In the genomic region with DNA sequence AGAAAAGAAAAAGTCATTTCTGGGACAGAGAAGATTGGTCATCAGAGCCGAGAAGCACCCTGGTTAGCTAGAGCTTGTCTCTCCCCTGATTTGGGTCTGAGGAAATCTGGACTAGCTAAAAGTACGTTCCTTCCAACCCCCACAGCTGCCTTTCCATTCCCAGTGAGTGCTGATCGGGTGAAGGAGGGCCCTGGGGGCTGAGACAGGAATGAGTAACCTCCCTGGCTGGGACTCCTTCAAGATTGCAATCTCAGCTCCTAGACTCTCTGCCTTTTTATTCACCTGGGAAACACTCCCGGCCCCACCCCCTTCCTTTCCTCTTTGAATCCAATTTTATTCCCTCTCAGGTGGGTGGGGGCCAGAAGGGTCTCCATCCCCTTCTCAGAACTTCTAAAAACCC, we compare ENCODE assay signal across 10 mouse cellular contexts.
DNase-seq lines count a peak whose midpoint lies in the region; ATAC-seq lines count a peak whose summit lies in the region.
"Had no signal": no experiment of that assay in that cellular context is flagged by ENCODE, and none has a peak within 500 bp of the region (broad histone marks: within the 10 kb centered on the region; RNA-seq: fewer than 3 reads in every experiment).

No protein-coding gene starts in this region.

- H3K4me2 ChIP-seq in heart, embryonic 15.5 days, result peak overlapping the region; percentile 58
- H3K4me2 ChIP-seq in midbrain, embryonic 13.5 days (replicated peaks), result no peak overlapping the region
- peak overlapping the region; percentile 60 for H3K4me2 ChIP-seq in intestine, embryonic 15.5 days (replicated peaks)
- H3K4me2 ChIP-seq in stomach, embryonic 16.5 days (ENCODE audit: low read depth, low read length), result peak overlapping the region; percentile 70

- H3K27ac ChIP-seq in heart, embryonic 15.5 days, result 0 out of 2 replicates have a peak overlapping the region, but pooled peaks have one; percentile 85
- H3K27ac ChIP-seq in midbrain, embryonic 10.5 days (replicated peaks), result peak overlapping the region; percentile 13; the same call in 1 of the 2 replicates
- no peak overlapping the region for H3K27ac ChIP-seq in midbrain, embryonic 13.5 days
- no peak overlapping the region for H3K27ac ChIP-seq in intestine, embryonic 15.5 days
- H3K27ac ChIP-seq in stomach, embryonic 16.5 days (ENCODE audit: low read length), result peak overlapping the region; percentile 73; the same call in 1 of the 2 replicates

- H3K27me3 ChIP-seq in heart, embryonic 15.5 days, result no peaks in the 10 kb centered on the region
- H3K27me3 ChIP-seq in midbrain, embryonic 10.5 days (ENCODE audit: low read depth, poor library complexity, severe bottlenecking), result peaks cover 47% of the 10 kb centered on the region
- peaks cover 23% of the 10 kb centered on the region for H3K27me3 ChIP-seq in midbrain, embryonic 13.5 days
- no peaks in the 10 kb centered on the region for H3K27me3 ChIP-seq in intestine, embryonic 15.5 days (replicated peaks)
- no peaks in the 10 kb centered on the region for H3K27me3 ChIP-seq in stomach, embryonic 16.5 days (ENCODE audit: control insufficient read depth, insufficient read depth, low read length)

- WGBS in heart, embryonic 15.5 days, result 38% methylated on average over 4 of the region's 4 CpGs
- 18% methylated on average over 4 of the region's 4 CpGs for WGBS in midbrain, embryonic 10.5 days
- whole genome bisulfite sequencing in midbrain, embryonic 13.5 days, result 24% methylated on average over 4 of the region's 4 CpGs
- 26% methylated on average over 4 of the region's 4 CpGs for WGBS in intestine, embryonic 15.5 days
- 25% methylated on average over 4 of the region's 4 CpGs for WGBS in stomach, embryonic 16.5 days

- no peak for DNase-seq in heart, postnatal 36 days
- no peak for DNase-seq in midbrain, embryonic 10.5 days (ENCODE audit: low spot score)
- DNase-seq in cerebellum, adult 9-10 months, result no peak
- no peak for DNase-seq in adrenal gland, adult (ENCODE audit: inconsistent age in 2 of 2, low spot score in 1 of 2)
- DNase-seq: cerebellum, postnatal 25 days; thymus, adult 18-20 months had no signal

- peaks cover 35% of the 10 kb centered on the region for H3K4me1 ChIP-seq in heart, embryonic 15.5 days (replicated peaks)
- H3K4me1 ChIP-seq in midbrain, embryonic 10.5 days, result peaks cover 73% of the 10 kb centered on the region
- peaks cover 50% of the 10 kb centered on the region for H3K4me1 ChIP-seq in midbrain, embryonic 13.5 days (replicated peaks)
- peaks cover 41% of the 10 kb centered on the region for H3K4me1 ChIP-seq in intestine, embryonic 15.5 days (replicated peaks)
- peaks cover 44% of the 10 kb centered on the region for H3K4me1 ChIP-seq in stomach, embryonic 16.5 days (ENCODE audit: control insufficient read depth, insufficient read depth, low read length)

- intact Hi-C loops in heart, postnatal 36 days (cut with DNase I), result loop anchor here (5.0 kb wide), 1 partner anchor 36 kb away; no protein-coding TSS in a partner anchor

- H3K36me3 ChIP-seq in heart, embryonic 15.5 days, result no peaks in the 10 kb centered on the region
- H3K36me3 ChIP-seq in midbrain, embryonic 10.5 days, result no peaks in the 10 kb centered on the region
- H3K36me3 ChIP-seq in midbrain, embryonic 13.5 days, result no peaks in the 10 kb centered on the region
- no peaks in the 10 kb centered on the region for H3K36me3 ChIP-seq in intestine, embryonic 15.5 days
- no peaks in the 10 kb centered on the region for H3K36me3 ChIP-seq in stomach, embryonic 16.5 days (ENCODE audit: control insufficient read depth, insufficient read depth, low read length)

- no peak overlapping the region for H3K4me3 ChIP-seq in heart, embryonic 15.5 days
- H3K4me3 ChIP-seq in midbrain, embryonic 10.5 days, result peak overlapping the region; percentile 55; the same call in 1 of the 2 replicates
- H3K4me3 ChIP-seq in midbrain, embryonic 13.5 days (replicated peaks), result no peak overlapping the region
- no peak overlapping the region for H3K4me3 ChIP-seq in intestine, embryonic 15.5 days (replicated peaks)
- no peak overlapping the region for H3K4me3 ChIP-seq in stomach, embryonic 16.5 days (replicated peaks; ENCODE audit: low read length)

- no peaks in the 10 kb centered on the region for H3K9me3 ChIP-seq in heart, embryonic 15.5 days (replicated peaks)
- no peaks in the 10 kb centered on the region for H3K9me3 ChIP-seq in midbrain, embryonic 10.5 days (replicated peaks)
- no peaks in the 10 kb centered on the region for H3K9me3 ChIP-seq in midbrain, embryonic 13.5 days
- H3K9me3 ChIP-seq in intestine, embryonic 15.5 days, result no peaks in the 10 kb centered on the region
- no peaks in the 10 kb centered on the region for H3K9me3 ChIP-seq in stomach, embryonic 16.5 days (replicated peaks; ENCODE audit: control insufficient read depth, low read length)

- no peak for ATAC-seq in heart, embryonic 15.5 days (replicated peaks; ENCODE audit: insufficient number of reproducible peaks, insufficient read depth, low FRiP score, low read depth)
- no peak for ATAC-seq in midbrain, embryonic 13.5 days
- ATAC-seq in intestine, embryonic 15.5 days, result peak; percentile 13; the same call in 1 of the 2 replicates
- ATAC-seq in stomach, embryonic 16.5 days (ENCODE audit: insufficient read depth, low FRiP score), result no peak

- no peak overlapping the region for H3K9ac ChIP-seq in heart, embryonic 15.5 days
- no peak overlapping the region for H3K9ac ChIP-seq in midbrain, embryonic 13.5 days (replicated peaks)
- H3K9ac ChIP-seq in intestine, embryonic 15.5 days, result no peak overlapping the region
- peak overlapping the region; percentile 50; the same call in 1 of the 2 replicates for H3K9ac ChIP-seq in stomach, embryonic 16.5 days (ENCODE audit: low read length)

Comparison
In these comparisons a context has a peak if more than half of its experiments do, and no peak if none do; other contexts are left out.
1. H3K27ac ChIP-seq: peak in heart, embryonic 15.5 days (single experiment), midbrain, embryonic 10.5 days (single experiment) and stomach, embryonic 16.5 days (single experiment); none in midbrain, embryonic 13.5 days (single experiment) and intestine, embryonic 15.5 days (single experiment).